Mouse (Mus musculus) CH12.LX (cell line): ENCODE results near the gene Sirt6. TPM values are rescaled to one million over a fixed set of nuclear protein-coding genes. Genes with fewer than 3 reads are reported as not detected.

Experiments used
- DNase-seq: peaks from one replicate; pipeline ENCODE4 v3.0.0-alpha.2; 2013; ENCODE audit errors: extremely low read depth
- H3K27ac ChIP-seq: 2 replicates; pipeline ENCODE4 v1.5.1; 2012; ENCODE audit warnings: low read depth, mild to moderate bottlenecking, control low read depth, moderate library complexity; ENCODE audit not compliant: insufficient read depth
- H3K27me3 ChIP-seq: replicated peaks from 2 replicates; pipeline ENCODE3; 2012; ENCODE audit warnings: inconsistent platforms
- H3K36me3 ChIP-seq, 2 experiments: replicated peaks in 1 of 2; 2 replicates each; pipeline versions ENCODE3 to v1.6.1; 2012; ENCODE audit warnings: inconsistent platforms in 1 of 2, low read length in 1 of 2, mild to moderate bottlenecking in 1 of 2, mixed read lengths in 1 of 2, moderate library complexity in 1 of 2; ENCODE audit not compliant: control insufficient read depth in 1 of 2, insufficient read depth in 1 of 2
- H3K4me1 ChIP-seq, 2 experiments: 2 replicates each; pipeline ENCODE4 v1.6.1; 2012; ENCODE audit warnings: inconsistent platforms in 1 of 2, moderate library complexity in 1 of 2; ENCODE audit not compliant: insufficient read depth in 2 of 2, control insufficient read depth in 1 of 2
- H3K4me2 ChIP-seq: 2 replicates; pipeline ENCODE4 v1.6.1; 2012; ENCODE audit warnings: low read depth, mild to moderate bottlenecking, control low read depth; ENCODE audit not compliant: poor library complexity, insufficient read depth, severe bottlenecking
- H3K4me3 ChIP-seq, 3 experiments: fragments of 150-350 bp in 1 of 3; sonication (generic) in 1 of 3; replicated peaks in 1 of 3; 2 replicates each; pipeline versions ENCODE3 to v1.5.1; 2011 to 2012; ENCODE audit warnings: low read depth in 2 of 3, low read length in 2 of 3, mild to moderate bottlenecking in 2 of 3, moderate library complexity in 2 of 3, control low read depth in 1 of 3, improper control_type of control experiment in 1 of 3, inconsistent platforms in 1 of 3, mixed read lengths in 1 of 3; ENCODE audit not compliant: poor library complexity in 1 of 3
- H3K79me2 ChIP-seq: replicated peaks from 2 replicates; pipeline ENCODE4 v1.6.1; 2012; ENCODE audit warnings: mild to moderate bottlenecking, moderate library complexity; ENCODE audit not compliant: control insufficient read depth, poor library complexity, insufficient read depth, severe bottlenecking; ENCODE audit errors: extremely low read depth
- H3K9ac ChIP-seq: 2 replicates; pipeline ENCODE4 v1.6.1; 2012; ENCODE audit warnings: low read depth, mild to moderate bottlenecking, control low read depth, moderate library complexity; ENCODE audit not compliant: insufficient read depth
- H3K9me3 ChIP-seq: replicated peaks from 2 replicates; pipeline ENCODE3; 2012; ENCODE audit warnings: low read length, inconsistent platforms, mixed read lengths
- BHLHE40 ChIP-seq: IDR thresholded peaks from 2 replicates; pipeline ENCODE4 v1.6.1; 2011; ENCODE audit warnings: mild to moderate bottlenecking, low read depth, low read length, improper control_type of control experiment
- CHD2 ChIP-seq: IDR thresholded peaks from 2 replicates; pipeline ENCODE4 v1.6.1; 2011; ENCODE audit warnings: low read length, improper control_type of control experiment
- E2F4 ChIP-seq: IDR thresholded peaks from 2 replicates; pipeline ENCODE4 v1.6.1; 2011; ENCODE audit warnings: low read depth, low read length, improper control_type of control experiment; ENCODE audit not compliant: insufficient replicate concordance
- ELF1 ChIP-seq: IDR thresholded peaks from 2 replicates; pipeline ENCODE4 v1.6.1; 2014; ENCODE audit warnings: low read depth, mild to moderate bottlenecking, inconsistent platforms, low read length, improper control_type of control experiment
- GABPA ChIP-seq: IDR thresholded peaks from 2 replicates; pipeline ENCODE4 v1.6.1; 2012; ENCODE audit warnings: low read depth, low read length, improper control_type of control experiment, inconsistent platforms; ENCODE audit not compliant: insufficient replicate concordance
- HCFC1 ChIP-seq: IDR thresholded peaks from 2 replicates; pipeline ENCODE4 v1.6.1; 2012; ENCODE audit warnings: low read depth, mild to moderate bottlenecking, inconsistent platforms, low read length, improper control_type of control experiment
- JUND ChIP-seq: conservative IDR thresholded peaks from 2 replicates; pipeline ENCODE4 v1.6.1; 2011; ENCODE audit warnings: low read depth, low read length, improper control_type of control experiment
- KAT2A ChIP-seq: IDR thresholded peaks from 2 replicates; pipeline ENCODE4 v1.6.1; 2012; ENCODE audit warnings: low read length, improper control_type of control experiment, inconsistent platforms; ENCODE audit not compliant: insufficient replicate concordance
- MEF2A ChIP-seq: IDR thresholded peaks from 2 replicates; pipeline ENCODE4 v1.6.1; 2014; ENCODE audit warnings: low read depth, mild to moderate bottlenecking, inconsistent platforms, low read length, improper control_type of control experiment, borderline replicate concordance
- NRF1 ChIP-seq: IDR thresholded peaks from 2 replicates; pipeline ENCODE4 v1.6.1; 2014; ENCODE audit warnings: low read depth, mild to moderate bottlenecking, inconsistent platforms, low read length, improper control_type of control experiment, moderate library complexity
- PAX5 ChIP-seq: IDR thresholded peaks from 2 replicates; pipeline ENCODE4 v1.6.1; 2012; ENCODE audit warnings: low read length, inconsistent platforms, mixed read lengths
- POLR2A ChIP-seq: IDR thresholded peaks from 2 replicates; pipeline ENCODE4 v1.6.1; 2011; ENCODE audit warnings: low read depth, mild to moderate bottlenecking, improper control_type of control experiment, low read length
- POLR2AphosphoS2 ChIP-seq: IDR thresholded peaks from 2 replicates; pipeline ENCODE4 v1.6.1; 2011; ENCODE audit warnings: low read depth, low read length, improper control_type of control experiment
- SMC3 ChIP-seq: IDR thresholded peaks from 2 replicates; pipeline ENCODE4 v1.6.1; 2011; ENCODE audit warnings: low read depth, low read length, improper control_type of control experiment
- TCF12 ChIP-seq: IDR thresholded peaks from 2 replicates; pipeline ENCODE4 v1.6.1; 2014; ENCODE audit warnings: low read depth, mild to moderate bottlenecking, inconsistent platforms, low read length, improper control_type of control experiment
- UBTF ChIP-seq: IDR thresholded peaks from 2 replicates; pipeline ENCODE4 v1.6.1; 2012; ENCODE audit warnings: low read depth, mild to moderate bottlenecking, inconsistent platforms, low read length, improper control_type of control experiment, moderate library complexity
- USF1 ChIP-seq: IDR thresholded peaks from 2 replicates; pipeline ENCODE4 v1.6.1; 2014; ENCODE audit warnings: low read depth, mild to moderate bottlenecking, inconsistent platforms, low read length, improper control_type of control experiment
- USF2 ChIP-seq: conservative IDR thresholded peaks from 2 replicates; pipeline ENCODE4 v1.6.1; 2011; ENCODE audit warnings: low read depth, low read length, improper control_type of control experiment
- ZC3H11A ChIP-seq: IDR thresholded peaks from 2 replicates; pipeline ENCODE4 v1.6.1; 2012; ENCODE audit warnings: low read depth, mild to moderate bottlenecking, inconsistent platforms, low read length, improper control_type of control experiment
- dilution Hi-C: fragments of 300-500 bp; cut with MboI; formaldehyde crosslinking; loops from 2 replicates; pipeline ENCODE4 v1.14.3; 2020; ENCODE audit warnings: low sequenced_read_pairs; ENCODE audit not compliant: extremely low pct_unique_long_range_greater_than_20kb, extremely low pct_ligation_motif_present
- in situ Hi-C: fragments of 300-500 bp; cut with MboI; formaldehyde crosslinking; loops from 3 replicates; pipeline ENCODE4 v1.14.3; 2019; ENCODE audit warnings: low sequenced_read_pairs, low pct_ligation_motif_present, low pct_unique_long_range_greater_than_20kb, mixed read lengths
- polyA plus RNA-seq: library from polyadenylated mRNA; unstranded; fragments of >175 nt; gene quantifications from 2 replicates; pipeline ENCODE4 v1.2.1, GENCODE M21; 2012; ENCODE audit warnings: low read depth; ENCODE audit not compliant: insufficient read length
- total RNA-seq, 2 experiments: library from RNA; depleted of rRNA; stranded (reverse); fragments of 300-350 nt in 1 of 2; fragments of >200 nt in 1 of 2; gene quantifications; 2 replicates each; pipeline ENCODE4 v1.2.3; 2012 to 2014

The Sirt6 gene
- total and polyA plus RNA-seq, 3 experiments = 16.9 to 36.4 (median 17.8) TPM

GRCm38 (mm10) chr10:81633253-81634099, 5.9 kb upstream of the Sirt6 start:
- Histone ChIP-seq H3K4me2 (peak overlapping the region; percentile 67; the same call in 1 of the 2 replicates), H3K4me1 (peaks cover 3 to 12% of the 10 kb centered on the region in 2 experiments), H3K79me2 (no peaks in the 10 kb centered on the region), H3K27me3 (peaks cover 67% of the 10 kb centered on the region), H3K9ac (no peak overlapping the region), H3K36me3 (no peaks in the 10 kb centered on the region), H3K4me3 (peak overlapping the region in 2 of 3 experiments; percentile 32 to 34), H3K27ac (no peak overlapping the region), H3K9me3 (no peaks in the 10 kb centered on the region)
- peak; percentile 87 for DNase-seq
- dilution Hi-C loops (no loop called here), in situ Hi-C loops (no loop called here)
- TF ChIP-seq POLR2A (peak; percentile 42; the same call in 1 of the 2 replicates), E2F4 (no peak)

- TF ChIP-seq ZC3H11A (no peak), E2F4 (no peak), NRF1 (no peak), GABPA (no peak), PAX5 (no peak), SMC3 (no peak), JUND (no peak), MEF2A (no peak), UBTF (no peak), CHD2 (no peak), HCFC1 (no peak), USF1 (no peak), ELF1 (no peak), TCF12 (no peak), POLR2A (no peak), USF2 (no peak), KAT2A (no peak), BHLHE40 (no peak), POLR2AphosphoS2 (no peak)
- in situ Hi-C loops = no loop called here
- peaks cover 17 to 37% of the 10 kb centered on the region in 2 experiments for H3K4me1 ChIP-seq
Observed at GRCm38 (mm10) chr10:81628390-81628789, 793 bp upstream of the Sirt6 start, which contains the start of gene Ankrd24. Gene Ankrd24, plus strand, starts transcription at chr10:81628540.

More at GRCm38 (mm10) chr10:81628390-81628789, 793 bp upstream of the Sirt6 start, which contains the start of gene Ankrd24:
- H3K9ac ChIP-seq = peak within 1 kb of the TSS; percentile 86
- H3K27me3 ChIP-seq = peaks cover 30% of the 10 kb centered on the region
- H3K36me3 ChIP-seq = peaks cover 9 to 23% of the 10 kb centered on the region in 2 experiments
- dilution Hi-C loops = no loop called here
- peak within 1 kb of the TSS; percentile 47 for H3K4me2 ChIP-seq
- H3K27ac ChIP-seq = peak within 1 kb of the TSS; percentile 85
- H3K4me3 ChIP-seq = peak within 1 kb of the TSS; percentile 69 to 96 (median 78)
- no peaks in the 10 kb centered on the region for H3K9me3 ChIP-seq
- H3K79me2 ChIP-seq = no peaks in the 10 kb centered on the region
- DNase-seq = no peak
